Mouse (Mus musculus) cerebellum, adult 8-10 months (tissue): ENCODE data around the gene Dazap1.
"Not testable (repeated sequence)": the region's sequence is repeated elsewhere in the genome, so short reads cannot be mapped to it uniquely, and the experiment has no call there.

Source experiments
- DNase-seq: peaks from one replicate; pipeline ENCODE4 v3.0.0; 2022

Dazap1 gene

DNA sequence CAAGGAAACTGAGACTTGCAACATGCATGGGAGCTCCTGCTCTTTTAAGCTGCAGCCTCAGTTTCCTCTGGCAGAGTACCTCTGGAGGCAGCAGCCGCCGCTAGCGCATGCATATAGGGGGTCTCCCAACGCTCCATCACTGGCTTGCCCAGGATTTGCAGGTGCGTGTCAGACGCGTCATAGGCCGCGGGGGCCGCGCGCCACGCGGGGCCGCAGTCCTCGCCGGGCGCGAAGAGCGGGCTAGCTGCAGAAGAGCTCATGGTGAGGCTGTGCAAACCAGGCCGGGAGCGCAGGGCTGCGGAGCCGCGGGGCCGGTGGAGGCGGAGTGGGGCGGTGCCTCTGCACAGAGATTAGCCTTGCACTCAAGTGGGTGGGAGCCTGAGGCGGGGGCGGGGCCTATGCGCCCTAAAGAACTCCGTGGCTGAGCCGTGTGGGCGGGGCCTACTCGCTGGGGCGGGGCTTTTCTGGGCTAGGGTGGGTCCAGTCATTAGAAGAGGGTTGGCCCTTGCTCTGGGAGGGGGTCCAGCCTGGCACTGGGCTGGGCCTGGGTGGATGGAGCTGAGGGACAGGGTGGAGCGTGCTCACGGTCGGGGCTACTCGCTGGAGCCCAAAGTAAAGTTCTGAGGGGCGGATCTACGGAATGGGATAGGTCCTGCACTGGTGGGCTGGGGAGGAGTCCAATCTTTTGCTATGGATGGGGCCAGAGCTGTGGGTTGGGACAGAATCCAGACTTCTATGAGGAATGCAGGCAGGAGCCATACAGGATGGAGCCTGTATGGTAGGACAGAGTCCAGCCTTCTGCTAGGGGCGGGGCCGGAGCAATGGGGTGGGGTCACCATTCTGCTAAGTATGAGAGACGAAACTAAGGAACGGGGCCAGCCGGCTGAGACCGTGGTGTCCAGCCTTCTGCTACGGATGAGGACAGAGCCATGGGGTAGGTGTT is at the start of gene Dazap1, which contains the start of gene Gamt:
Gene Dazap1, plus strand, starts transcription at position 845 of the 943 bp plus-strand sequence.
Gene Gamt, minus strand, starts transcription at position 371 of the 943 bp plus-strand sequence.
- DNase-seq, result peak; percentile 92

DNA sequence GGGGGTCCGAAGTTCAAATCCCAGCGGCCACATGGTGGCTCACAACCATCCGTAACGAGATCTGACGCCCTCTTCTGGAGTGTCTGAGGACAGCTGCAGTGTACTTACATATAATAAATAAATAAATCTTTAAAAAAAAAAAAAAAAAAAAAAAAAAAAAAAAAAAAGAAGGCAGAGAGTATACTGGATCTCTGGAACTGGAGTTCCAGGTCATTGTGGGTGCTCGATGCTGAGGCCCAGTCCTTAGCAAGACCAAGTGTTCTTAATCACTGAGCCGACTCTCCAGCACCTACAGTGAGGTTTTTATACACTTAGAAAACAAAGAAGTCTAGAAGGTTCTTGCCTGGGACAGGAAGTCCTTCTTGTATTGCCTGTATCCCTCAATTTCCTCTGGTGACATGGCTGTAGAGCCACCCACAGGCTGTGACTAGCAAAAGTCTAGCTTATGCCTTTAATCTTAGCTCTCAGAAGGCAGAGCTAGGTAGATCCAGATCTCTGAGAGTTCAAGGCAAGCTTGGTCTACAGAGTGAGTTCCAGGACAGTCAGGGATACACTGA is 49.7 kb upstream of the Dazap1 start:
- DNase-seq, result not testable (repeated sequence)

DNA sequence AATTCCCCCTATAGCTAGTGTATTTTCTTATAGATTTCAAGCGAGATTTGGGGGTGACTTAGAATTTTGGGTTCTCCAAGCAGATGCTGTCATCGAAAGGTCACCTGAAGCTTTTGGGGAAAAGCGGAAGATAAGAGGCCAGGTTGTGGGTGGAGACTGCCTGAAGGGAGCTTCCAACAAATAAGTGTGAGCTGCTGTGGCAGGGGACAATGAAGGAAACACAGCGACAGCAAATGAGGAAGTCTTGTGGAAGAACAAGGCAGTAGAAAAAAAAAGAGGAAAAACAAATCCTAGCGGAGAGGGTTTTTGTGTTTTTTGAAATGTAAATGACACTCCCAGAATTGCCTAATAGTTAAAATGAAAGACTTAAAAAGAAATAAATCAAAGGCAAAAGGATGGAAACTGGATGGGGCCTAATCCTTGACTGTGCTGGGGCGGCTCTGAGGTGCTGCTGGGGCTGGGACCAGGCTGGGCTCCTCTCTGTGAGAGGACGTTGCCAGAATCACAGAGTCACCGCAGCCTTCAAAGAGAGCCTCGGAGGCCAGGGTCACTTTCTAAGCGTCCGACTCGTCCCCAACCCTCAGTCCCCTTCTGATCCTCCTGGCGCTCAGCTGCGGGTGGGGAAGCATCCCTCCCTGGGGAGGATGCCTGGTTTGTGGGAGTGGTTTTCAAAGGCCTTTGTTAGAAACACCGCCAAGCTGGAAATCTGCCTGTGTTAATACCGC is 46.1 kb upstream of the Dazap1 start:
- DNase-seq, result no peak

DNA sequence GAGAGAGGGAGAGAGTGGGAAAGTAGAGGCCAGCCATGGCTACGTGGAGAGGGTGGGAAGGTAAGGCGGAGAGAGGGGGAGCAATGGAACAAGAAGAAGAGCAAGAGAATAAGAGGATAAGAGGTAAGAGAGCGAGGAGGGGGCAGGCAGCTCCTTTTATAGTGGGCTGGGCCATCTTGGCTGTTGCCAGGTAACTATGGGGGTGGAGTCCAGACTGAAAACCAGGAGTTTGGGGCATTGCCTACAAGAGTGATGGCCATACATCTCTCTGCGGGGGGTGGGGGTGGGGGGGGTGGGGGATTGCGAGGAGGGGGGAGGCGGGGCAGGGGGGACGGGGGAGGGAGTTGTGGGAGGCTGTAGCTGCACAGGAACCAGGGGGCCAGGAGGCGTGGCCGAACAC is 40.6 kb upstream of the Dazap1 start:
- no peak for DNase-seq

DNA sequence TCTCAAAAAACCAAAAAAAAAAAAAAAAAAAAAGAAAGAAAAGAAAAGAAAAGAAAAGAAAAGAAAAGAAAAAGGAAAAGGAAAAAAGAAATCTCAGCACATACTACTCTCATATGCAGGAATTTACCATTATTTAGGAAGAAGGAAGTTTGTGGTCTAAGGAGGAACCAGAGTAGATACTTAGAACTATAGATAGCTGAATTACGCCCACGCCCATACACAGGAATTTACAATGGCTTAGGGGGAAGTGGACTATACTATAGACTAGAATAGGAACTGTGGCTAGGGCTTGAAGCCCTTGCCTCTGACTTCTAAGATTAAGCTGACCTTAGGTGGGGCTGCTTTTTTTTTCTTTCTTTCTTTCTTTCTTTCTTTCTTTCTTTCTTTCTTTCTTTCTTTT is 38.1 kb upstream of the Dazap1 start:
- DNase-seq, result not testable (repeated sequence)

DNA sequence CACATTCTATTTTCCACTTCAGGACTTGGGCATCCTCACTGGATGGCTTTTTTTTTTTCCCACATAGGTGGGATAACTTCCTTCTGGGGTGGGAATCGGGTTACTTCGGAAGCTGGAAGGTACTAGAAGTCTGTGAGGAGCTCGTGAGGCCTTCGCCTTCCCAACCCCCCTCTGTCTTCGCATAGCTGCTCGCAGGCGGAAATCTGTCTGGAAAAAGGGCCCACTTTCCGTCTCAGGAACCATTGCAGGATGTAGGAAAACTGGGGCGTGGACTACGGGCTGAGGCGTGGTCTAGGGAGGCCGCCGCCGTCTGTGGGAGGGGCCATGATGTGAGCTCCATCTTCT is 35.2 kb upstream of the Dazap1 start:
- DNase-seq, result no peak

DNA sequence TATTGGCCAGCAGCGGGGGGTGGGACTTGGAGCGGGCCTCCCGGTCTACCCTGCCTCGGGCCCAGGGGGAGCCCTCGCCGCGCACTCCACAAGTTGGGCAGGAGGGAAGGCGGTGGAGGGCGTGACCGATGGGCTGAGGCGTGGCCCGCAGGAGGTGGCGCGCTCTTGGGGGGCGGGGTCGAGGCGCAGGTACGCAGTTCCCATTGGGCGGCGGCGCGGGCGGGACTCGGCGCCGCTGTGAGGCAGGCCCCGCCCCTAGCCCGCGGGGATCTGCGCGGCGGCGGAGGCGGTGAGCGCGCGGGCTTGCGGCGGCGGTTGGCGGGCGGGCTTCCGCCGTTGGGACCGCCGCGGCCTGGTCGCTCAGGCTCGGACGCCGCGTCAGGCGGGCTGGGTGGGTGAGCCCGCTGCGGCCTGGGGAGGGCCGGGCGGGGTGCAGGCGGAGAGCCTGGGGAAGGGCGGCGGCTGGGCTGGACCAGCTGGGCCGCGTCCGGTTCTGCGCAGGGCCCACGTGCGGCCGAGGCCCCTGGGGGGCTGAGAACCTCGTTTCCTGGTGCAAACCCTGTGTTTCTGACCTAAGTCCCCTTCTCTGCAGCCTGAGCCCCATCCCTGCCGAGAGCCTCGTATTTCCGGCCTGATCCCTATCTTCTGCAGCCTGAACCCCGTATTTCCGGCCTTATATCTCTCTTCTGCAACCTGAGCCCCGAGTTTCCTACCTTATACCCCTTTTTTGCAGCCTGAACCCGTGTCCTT is 34.7 kb upstream of the Dazap1 start, which contains the start of gene Mum1:
Gene Mum1, plus strand, starts transcription at position 19 of the 750 bp plus-strand sequence.
- peak; percentile 98 for DNase-seq

DNA sequence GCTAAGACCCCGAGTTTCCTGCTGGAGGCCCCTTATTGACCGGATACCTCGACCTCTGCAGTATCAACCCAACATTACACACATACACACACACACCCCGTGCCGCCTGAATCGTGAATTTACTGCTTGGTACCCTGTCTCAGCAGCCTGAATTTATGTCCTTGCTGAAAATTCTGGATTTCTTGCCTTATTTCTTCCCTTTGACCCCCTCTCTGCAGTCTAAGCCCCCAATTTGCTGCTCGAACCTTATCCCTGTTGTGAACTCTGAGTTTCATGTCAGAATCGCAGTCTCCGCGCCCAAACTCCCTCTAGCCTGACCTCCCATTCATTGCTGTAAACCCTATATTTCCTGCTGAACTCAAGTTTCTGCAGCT is 34.1 kb upstream of the Dazap1 start:
- no peak for DNase-seq

DNA sequence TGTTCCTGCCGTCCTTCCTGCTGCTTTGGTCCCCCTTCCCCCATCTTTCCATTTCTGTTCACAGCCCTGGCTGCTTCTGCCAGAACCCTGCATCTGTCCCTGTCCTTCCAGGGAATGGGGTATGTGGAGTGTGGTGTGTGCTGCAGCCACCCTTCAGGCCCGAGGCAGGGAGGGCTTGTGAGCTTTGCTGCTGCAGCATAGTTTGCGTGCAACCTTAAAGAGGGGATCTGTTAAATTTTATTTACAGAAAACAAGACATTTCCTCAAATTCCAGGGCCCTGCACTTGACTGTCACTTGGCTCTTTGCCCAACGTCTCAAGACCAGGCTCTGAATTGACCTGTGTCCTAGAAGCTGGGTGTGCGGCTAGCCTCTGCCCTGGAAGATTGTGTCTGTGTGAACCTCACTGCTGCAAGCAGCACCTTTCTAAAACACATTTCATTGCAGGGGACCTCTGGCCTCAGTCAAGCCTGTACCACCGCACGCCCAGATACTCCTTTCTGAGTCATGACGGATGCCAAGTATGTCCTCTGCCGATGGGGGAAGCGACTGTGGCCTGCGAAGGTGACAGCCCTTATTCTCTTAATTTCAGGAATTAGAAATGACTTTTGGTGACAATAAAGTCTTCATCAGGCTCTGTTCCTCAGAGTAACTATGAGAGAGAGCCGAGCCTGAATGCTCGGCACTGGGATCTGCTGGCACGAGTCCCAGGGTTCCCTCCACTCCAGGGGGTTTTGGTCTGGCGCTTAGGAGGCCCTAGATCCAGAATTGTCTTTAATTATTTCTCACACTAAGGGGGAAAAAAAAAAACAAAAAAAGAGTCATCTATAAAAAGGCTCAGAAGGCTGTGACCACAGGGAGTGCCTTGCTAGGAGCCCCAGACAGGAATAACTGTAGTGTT is 33.2 kb upstream of the Dazap1 start:
- no peak for DNase-seq

DNA sequence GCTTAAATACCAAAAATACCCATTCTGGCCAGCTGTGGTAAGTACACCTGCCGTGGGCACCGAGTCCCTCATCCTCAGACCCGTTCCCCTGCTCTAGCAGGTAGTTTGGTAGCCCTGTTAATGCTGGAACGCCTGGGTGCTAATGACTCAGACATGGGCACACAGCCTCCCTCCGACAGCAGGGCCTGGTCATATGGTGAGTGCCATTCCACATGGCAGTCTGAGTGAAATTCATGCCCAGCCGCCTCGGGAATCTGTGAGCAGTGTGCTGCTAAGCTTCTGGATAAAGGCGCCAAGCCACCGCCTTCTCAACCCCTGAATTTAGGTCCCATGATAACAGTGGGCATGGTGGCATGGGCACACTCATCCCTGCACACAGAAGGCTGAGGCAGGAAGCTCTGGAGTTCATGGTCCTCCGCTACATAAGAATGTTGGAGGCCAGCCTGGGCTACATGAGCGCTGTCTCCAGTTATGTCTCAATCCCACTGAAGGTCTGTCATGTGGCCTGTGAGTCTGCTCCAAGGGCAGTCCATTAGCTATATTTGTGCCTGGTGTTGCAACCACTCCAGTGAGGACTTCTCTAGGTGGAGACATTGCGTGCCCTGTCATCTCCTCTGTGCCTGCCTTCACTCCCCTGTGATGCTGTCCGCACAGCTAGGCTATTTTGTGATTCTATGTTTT is 25.0 kb upstream of the Dazap1 start:
- no peak for DNase-seq

DNA sequence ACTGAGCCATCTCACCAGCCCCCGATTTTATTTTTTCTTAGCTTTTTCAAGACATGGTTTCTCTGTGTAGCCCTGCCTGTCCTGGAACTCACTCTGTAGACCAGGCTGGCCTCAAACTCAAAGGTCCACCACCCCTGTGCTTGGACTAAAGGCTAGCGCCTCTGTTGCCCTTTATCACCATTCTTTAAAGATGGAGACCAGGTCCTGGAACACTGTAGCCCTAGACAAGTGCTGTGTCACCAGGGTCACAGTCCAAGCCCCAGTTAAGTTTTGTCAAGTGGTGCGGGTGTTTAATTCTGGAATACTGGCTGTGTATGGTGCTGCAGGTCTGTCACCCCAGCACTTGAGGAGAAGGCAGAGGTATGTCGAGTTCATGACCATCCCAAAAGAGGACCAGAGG is 24.3 kb upstream of the Dazap1 start:
- no peak for DNase-seq

DNA sequence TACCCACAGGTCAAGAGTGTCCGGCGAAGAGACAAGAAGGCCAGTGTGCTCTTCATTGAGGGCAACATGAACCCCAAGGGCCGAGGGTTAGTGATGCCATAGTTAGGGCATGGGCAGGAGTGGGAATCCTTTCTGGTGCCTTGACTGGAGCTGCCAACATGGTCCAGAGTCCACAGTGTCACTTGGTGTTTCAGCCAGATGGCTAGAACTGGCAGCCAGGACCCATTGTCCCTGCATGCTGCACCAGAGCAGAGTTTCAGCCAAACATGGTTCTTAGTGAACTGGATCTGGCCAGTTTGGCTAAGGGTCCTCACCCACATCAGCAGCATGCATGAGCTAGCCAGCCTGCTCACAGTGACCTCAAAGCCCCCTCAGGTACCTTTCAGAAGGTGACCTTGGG is 23.0 kb upstream of the Dazap1 start:
- no peak for DNase-seq

DNA sequence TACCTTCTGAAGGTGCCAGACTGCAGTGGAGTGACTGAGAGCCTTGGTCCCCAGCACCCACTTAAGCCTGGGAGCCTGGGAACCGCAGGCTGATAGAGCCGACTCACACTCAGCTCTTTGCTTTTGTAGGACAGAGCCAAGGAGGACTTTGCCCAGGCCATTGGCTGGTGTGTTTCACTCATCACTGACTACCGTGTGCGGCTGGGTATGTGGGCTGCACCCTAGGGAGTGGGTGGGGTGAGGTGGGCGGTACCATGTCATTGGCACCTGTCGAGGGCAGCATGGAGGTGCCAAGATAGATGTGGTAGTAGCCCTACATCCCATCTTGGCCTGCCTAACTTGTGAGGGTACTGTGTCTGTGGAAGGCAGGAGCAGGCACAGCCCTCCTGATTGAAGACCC is 21.5 kb upstream of the Dazap1 start:
- no peak for DNase-seq

DNA sequence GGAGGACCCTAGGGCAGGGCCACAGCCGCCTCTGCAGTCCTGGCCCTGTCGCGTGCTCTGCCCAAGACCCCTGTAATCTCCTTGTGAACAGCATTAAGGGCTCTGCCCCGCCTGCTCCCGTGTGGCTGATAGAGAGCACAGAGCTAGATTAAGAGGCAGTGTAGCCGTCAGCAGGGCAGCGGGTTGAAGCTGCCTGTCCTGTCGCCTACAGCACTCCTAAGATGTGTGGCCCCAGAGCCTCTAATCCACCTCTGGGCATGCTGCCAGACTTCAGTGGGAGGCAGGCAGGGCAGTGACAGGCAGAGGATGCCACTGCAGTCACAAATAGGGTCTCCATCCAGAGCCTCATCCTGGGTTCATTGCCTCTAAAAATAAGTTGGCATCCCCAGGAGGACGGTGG is 19.2 kb upstream of the Dazap1 start:
- no peak for DNase-seq

DNA sequence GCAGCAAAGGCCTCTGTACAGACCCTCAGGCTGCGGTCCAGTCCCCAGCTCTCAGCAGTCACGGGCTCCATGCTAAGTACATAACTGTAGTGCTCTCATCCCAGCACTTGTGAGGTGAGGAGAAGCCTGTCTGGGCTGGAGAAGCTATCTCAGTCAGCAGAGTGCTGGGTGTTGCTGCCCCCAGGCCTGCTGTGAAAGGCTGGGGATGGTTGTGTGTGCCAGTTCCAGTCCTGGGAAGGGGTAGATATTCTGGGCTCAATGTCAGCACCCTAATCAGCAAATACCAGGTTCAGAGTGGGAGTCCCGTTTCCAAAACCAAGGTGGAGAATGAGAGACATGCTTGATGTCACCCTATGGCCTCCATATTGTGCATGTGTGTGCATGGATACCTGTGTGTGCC is 18.7 kb upstream of the Dazap1 start:
- no peak for DNase-seq

DNA sequence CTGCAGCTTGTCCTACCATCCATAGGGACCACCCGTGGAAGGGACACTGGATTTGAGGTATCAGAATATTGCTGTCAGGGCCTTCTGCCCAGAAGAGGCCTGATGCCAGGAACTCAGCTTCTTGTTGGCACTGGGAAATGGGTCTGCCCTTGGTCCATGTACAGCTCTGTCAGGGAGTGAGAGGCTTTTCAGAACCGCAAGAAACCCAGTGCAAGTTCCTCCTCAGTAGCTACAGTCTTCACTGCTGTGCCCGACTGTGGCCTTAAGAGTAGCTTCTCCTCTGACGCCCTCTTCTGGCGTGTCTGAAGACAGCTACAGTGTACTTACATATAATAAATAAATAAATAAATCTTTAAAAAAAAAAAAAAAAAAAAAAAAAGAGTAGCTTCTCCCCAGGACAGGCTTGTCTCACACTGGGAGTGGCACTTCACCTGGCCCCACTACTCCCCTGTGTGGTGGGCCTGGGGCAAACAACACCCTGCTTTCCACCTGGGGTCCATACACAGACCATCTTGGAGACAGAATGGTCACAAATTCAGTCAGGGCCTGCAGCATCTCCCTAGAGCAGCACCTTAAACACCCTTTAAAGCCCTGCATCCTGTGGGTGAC is 16.4 kb upstream of the Dazap1 start:
- DNase-seq, result no peak

DNA sequence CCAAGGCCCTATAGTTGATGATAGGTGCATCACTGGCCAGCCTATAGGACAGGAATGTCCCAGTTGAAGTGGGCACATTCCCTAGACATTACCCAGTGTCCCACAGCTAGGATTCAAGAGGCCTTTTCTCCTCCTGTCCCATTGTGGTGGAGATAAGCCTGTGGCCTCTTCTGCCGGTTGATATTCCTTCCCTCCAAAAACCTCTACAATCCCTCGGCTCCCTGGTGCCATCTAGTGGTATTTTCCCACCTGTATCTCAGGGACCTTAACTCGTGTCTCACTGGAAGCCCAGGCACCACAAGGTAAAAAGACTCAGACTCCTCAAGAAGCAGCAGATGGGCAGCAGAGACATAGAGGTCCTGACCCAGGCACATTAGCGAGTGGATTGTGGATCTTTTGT is 15.7 kb upstream of the Dazap1 start:
- DNase-seq, result peak; percentile 89

DNA sequence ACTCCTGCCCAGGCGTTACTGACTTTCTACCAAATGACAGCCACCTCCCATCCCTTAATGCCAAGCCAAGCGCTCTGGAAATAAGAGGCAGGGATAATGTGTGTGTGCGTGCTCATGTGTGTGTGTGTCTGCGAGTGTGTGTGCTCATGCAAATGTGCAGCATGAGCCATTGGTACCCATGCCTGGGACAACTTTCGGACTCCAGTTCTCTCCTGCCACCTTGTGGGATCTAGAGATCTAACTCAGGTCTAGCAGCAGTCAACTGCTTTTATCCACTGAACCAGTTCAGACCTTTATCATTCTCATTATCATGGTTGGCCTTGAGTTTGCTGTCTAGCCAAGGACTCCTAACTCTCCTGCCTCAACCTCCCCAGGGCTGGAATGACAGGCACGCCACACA is 13.4 kb upstream of the Dazap1 start:
- DNase-seq, result no peak

DNA sequence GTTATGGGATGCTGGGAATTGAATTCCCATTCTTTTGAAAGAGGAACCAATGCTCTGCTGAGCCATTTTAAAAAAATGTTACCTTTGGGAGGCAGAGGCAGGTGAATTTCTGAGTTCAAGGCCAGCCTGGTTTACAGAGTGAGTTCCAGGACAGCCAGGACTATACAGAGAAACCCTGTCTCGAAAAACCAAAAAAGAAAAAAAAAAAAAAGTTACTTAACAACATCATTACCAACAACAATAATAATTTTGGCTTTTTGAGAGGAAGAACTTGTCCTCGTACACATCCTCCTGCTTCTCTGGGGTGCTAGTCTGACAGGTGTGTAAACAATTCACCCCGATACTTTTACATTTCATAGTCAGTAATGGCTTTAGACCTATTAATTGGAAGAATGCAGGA is 12.8 kb upstream of the Dazap1 start:
- not testable (repeated sequence) for DNase-seq

DNA sequence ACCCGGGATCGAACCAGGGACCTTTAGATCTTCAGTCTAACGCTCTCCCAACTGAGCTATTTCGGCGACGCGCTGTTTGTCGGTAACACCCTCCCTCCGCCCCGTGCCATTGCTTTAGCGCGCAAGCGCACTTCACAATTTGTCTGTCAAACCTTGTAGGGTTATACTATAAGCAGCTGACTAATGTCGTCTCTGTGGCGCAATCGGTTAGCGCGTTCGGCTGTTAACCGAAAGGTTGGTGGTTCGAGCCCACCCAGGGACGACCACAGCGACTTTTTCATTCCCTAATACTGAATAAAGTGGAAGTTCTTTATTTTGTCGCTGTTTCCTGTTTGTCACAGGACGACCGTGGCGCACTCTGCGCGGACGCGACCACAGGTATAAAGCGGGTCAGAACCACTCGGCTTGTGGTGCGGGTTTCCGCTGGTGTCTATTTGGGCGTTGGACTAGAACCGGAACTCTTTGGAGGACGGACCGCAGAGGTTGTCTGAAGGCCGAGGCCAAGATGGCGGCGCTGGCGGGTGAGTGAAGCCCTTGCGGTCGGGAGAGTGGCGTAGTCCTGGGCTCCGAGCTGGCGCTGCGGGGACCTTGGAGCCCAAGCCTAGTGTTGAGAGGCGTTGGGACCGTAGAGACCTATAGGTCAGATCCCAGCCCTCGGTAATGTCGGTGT is 12.2 kb upstream of the Dazap1 start, which contains the start of gene Ndufs7:
Gene Ndufs7, plus strand, starts transcription at position 151 of the 670 bp plus-strand sequence.
- DNase-seq, result peak; percentile 98
